11 mouse cellular contexts compared by ENCODE assay signal in genomic region chr12:53825898-53826605, GRCm38 (mm10).
DNase-seq lines count a peak whose midpoint lies in the region; ATAC-seq and TF ChIP-seq lines count a peak whose summit lies in the region.
"Had no signal": no experiment of that assay in that cellular context is flagged by ENCODE, and none has a peak within 500 bp of the region (broad histone marks: within the 10 kb centered on the region; RNA-seq: fewer than 3 reads in every experiment).

No protein-coding gene starts in this region.

- H3K4me1 ChIP-seq in hindbrain, embryonic 10.5 days (replicated peaks) = peaks cover 16% of the 10 kb centered on the region; the same call in 1 of the 2 replicates
- peaks cover 15% of the 10 kb centered on the region for H3K4me1 ChIP-seq in hindbrain, embryonic 12.5 days
- H3K4me1 ChIP-seq in midbrain, embryonic 16.5 days (ENCODE audit: control insufficient read depth, insufficient read depth, low read length) = peaks cover 14% of the 10 kb centered on the region
- H3K4me1 ChIP-seq in midbrain, embryonic 14.5 days (ENCODE audit: control insufficient read depth, insufficient read depth, low read length) = peaks cover 10% of the 10 kb centered on the region
- H3K4me1 ChIP-seq in forebrain, postnatal 0 days (ENCODE audit: insufficient read depth) = no peaks in the 10 kb centered on the region
- H3K4me1 ChIP-seq in stomach, postnatal 0 days (replicated peaks; ENCODE audit: control insufficient read depth, insufficient read depth) = no peaks in the 10 kb centered on the region

- H3K27me3 ChIP-seq in hindbrain, embryonic 10.5 days (ENCODE audit: insufficient read depth, poor library complexity, severe bottlenecking) = no peaks in the 10 kb centered on the region
- H3K27me3 ChIP-seq in hindbrain, embryonic 12.5 days = no peaks in the 10 kb centered on the region
- no peaks in the 10 kb centered on the region for H3K27me3 ChIP-seq in midbrain, embryonic 16.5 days (ENCODE audit: control insufficient read depth, insufficient read depth, low read depth, low read length)
- no peaks in the 10 kb centered on the region for H3K27me3 ChIP-seq in midbrain, embryonic 14.5 days (ENCODE audit: control insufficient read depth, insufficient read depth, low read length)
- no peaks in the 10 kb centered on the region for H3K27me3 ChIP-seq in forebrain, postnatal 0 days (ENCODE audit: insufficient read depth, low read length)
- no peaks in the 10 kb centered on the region for H3K27me3 ChIP-seq in stomach, postnatal 0 days (ENCODE audit: control insufficient read depth, insufficient read depth, low read length)
- H3K27me3 ChIP-seq: CH12.LX had no signal

- no peak for ATAC-seq in hindbrain, embryonic 12.5 days (ENCODE audit: low FRiP score)
- 0 out of 2 replicates have a peak, but pooled peaks have one; percentile 14 for ATAC-seq in midbrain, embryonic 16.5 days
- no peak for ATAC-seq in midbrain, embryonic 14.5 days (ENCODE audit: low FRiP score, low TSS enrichment)
- peak; percentile 67 for ATAC-seq in forebrain, postnatal 0 days
- no peak for ATAC-seq in stomach, postnatal 0 days (ENCODE audit: low FRiP score, low TSS enrichment)

- H3K9ac ChIP-seq in hindbrain, embryonic 12.5 days = no peak overlapping the region
- no peak overlapping the region for H3K9ac ChIP-seq in midbrain, embryonic 16.5 days (ENCODE audit: low read depth, low read length)
- no peak overlapping the region for H3K9ac ChIP-seq in midbrain, embryonic 14.5 days (replicated peaks; ENCODE audit: low read length)
- H3K9ac ChIP-seq in forebrain, postnatal 0 days = no peak overlapping the region
- H3K9ac ChIP-seq in stomach, postnatal 0 days (ENCODE audit: low read length) = no peak overlapping the region

- no peak overlapping the region for H3K4me3 ChIP-seq in hindbrain, embryonic 10.5 days
- no peak overlapping the region for H3K4me3 ChIP-seq in hindbrain, embryonic 12.5 days
- no peak overlapping the region for H3K4me3 ChIP-seq in midbrain, embryonic 16.5 days (ENCODE audit: low read depth, low read length)
- H3K4me3 ChIP-seq in midbrain, embryonic 14.5 days (replicated peaks; ENCODE audit: low read depth, low read length) = no peak overlapping the region
- no peak overlapping the region for H3K4me3 ChIP-seq in forebrain, postnatal 0 days (ENCODE audit: low read depth, low read length)
- no peak overlapping the region for H3K4me3 ChIP-seq in stomach, postnatal 0 days (ENCODE audit: low read depth, low read length)

- TF ChIP-seq EP300 in stomach, postnatal 0 days (optimal IDR thresholded peaks at IDR 0.05) = no peak

- WGBS in hindbrain, embryonic 10.5 days = 68% methylated on average over 12 of the region's 12 CpGs
- 57% methylated on average over 12 of the region's 12 CpGs for WGBS in hindbrain, embryonic 12.5 days
- WGBS in midbrain, embryonic 16.5 days = 48% methylated on average over 12 of the region's 12 CpGs
- 54% methylated on average over 12 of the region's 12 CpGs for WGBS in midbrain, embryonic 14.5 days
- 38% methylated on average over 12 of the region's 12 CpGs for WGBS in forebrain, postnatal 0 days
- 62% methylated on average over 12 of the region's 12 CpGs for WGBS in stomach, postnatal 0 days

- no peak for DNase-seq in hindbrain, embryonic 10.5 days (ENCODE audit: low spot score)
- DNase-seq in midbrain, embryonic 14.5 days = no peak
- DNase-seq in forebrain, postnatal 0 days = peak; percentile 22
- DNase-seq in stomach, postnatal 0 days (ENCODE audit: low spot score) = peak; percentile 2
- DNase-seq in right cerebral cortex, postnatal 14 days = no peak
- DNase-seq in left cerebral cortex, postnatal 36 days (ENCODE audit: low spot score in 2 of 2) = no peak
- DNase-seq: cerebellum, adult 18-20 months; liver had no signal

- H3K27ac ChIP-seq in hindbrain, embryonic 10.5 days = 0 out of 2 replicates have a peak overlapping the region, but pooled peaks have one; percentile 13
- no peak overlapping the region for H3K27ac ChIP-seq in hindbrain, embryonic 12.5 days
- no peak overlapping the region; the same call in 1 of the 2 replicates for H3K27ac ChIP-seq in midbrain, embryonic 16.5 days (ENCODE audit: low read length)
- H3K27ac ChIP-seq in midbrain, embryonic 14.5 days (replicated peaks; ENCODE audit: low read depth, low read length) = no peak overlapping the region
- H3K27ac ChIP-seq in forebrain, postnatal 0 days (ENCODE audit: low read depth, low read length) = no peak overlapping the region
- no peak overlapping the region for H3K27ac ChIP-seq in stomach, postnatal 0 days (replicated peaks)

- no peaks in the 10 kb centered on the region for H3K36me3 ChIP-seq in hindbrain, embryonic 10.5 days
- H3K36me3 ChIP-seq in hindbrain, embryonic 12.5 days = no peaks in the 10 kb centered on the region
- H3K36me3 ChIP-seq in midbrain, embryonic 16.5 days (ENCODE audit: control insufficient read depth, insufficient read depth, low read length) = no peaks in the 10 kb centered on the region
- H3K36me3 ChIP-seq in midbrain, embryonic 14.5 days (ENCODE audit: control insufficient read depth, insufficient read depth, low read length) = no peaks in the 10 kb centered on the region
- no peaks in the 10 kb centered on the region for H3K36me3 ChIP-seq in forebrain, postnatal 0 days (ENCODE audit: insufficient read depth)
- no peaks in the 10 kb centered on the region for H3K36me3 ChIP-seq in stomach, postnatal 0 days (ENCODE audit: control insufficient read depth, insufficient read depth, low read length)

- intact Hi-C loops in left cerebral cortex, postnatal 36 days (cut with DNase I) = no loop called here

- H3K9me3 ChIP-seq in hindbrain, embryonic 10.5 days = no peaks in the 10 kb centered on the region
- no peaks in the 10 kb centered on the region for H3K9me3 ChIP-seq in hindbrain, embryonic 12.5 days (replicated peaks)
- H3K9me3 ChIP-seq in midbrain, embryonic 16.5 days (replicated peaks; ENCODE audit: control insufficient read depth, low read length, poor library complexity, severe bottlenecking) = no peaks in the 10 kb centered on the region
- H3K9me3 ChIP-seq in midbrain, embryonic 14.5 days (ENCODE audit: control insufficient read depth, low read length) = no peaks in the 10 kb centered on the region
- H3K9me3 ChIP-seq in forebrain, postnatal 0 days (ENCODE audit: low read length) = no peaks in the 10 kb centered on the region
- no peaks in the 10 kb centered on the region for H3K9me3 ChIP-seq in stomach, postnatal 0 days (ENCODE audit: control insufficient read depth, low read length)

- no peak for TF ChIP-seq CTCF in forebrain, postnatal 0 days (IDR thresholded peaks at IDR 0.05; ENCODE audit: low read depth)
- TF ChIP-seq CTCF in stomach, postnatal 0 days (IDR thresholded peaks at IDR 0.05; ENCODE audit: low read depth) = no peak

- H3K4me2 ChIP-seq in hindbrain, embryonic 12.5 days (replicated peaks) = no peak overlapping the region
- H3K4me2 ChIP-seq in midbrain, embryonic 16.5 days (ENCODE audit: low read length) = no peak overlapping the region
- no peak overlapping the region for H3K4me2 ChIP-seq in midbrain, embryonic 14.5 days (ENCODE audit: low read length)
- no peak overlapping the region for H3K4me2 ChIP-seq in forebrain, postnatal 0 days (ENCODE audit: low read depth)
- no peak overlapping the region for H3K4me2 ChIP-seq in stomach, postnatal 0 days (replicated peaks; ENCODE audit: low read depth)

Comparison
In these comparisons a context has a peak if more than half of its experiments do, and no peak if none do; other contexts are left out.
1. ATAC-seq: peak in midbrain, embryonic 16.5 days (single experiment) and forebrain, postnatal 0 days (single experiment); none in hindbrain, embryonic 12.5 days (single experiment), midbrain, embryonic 14.5 days (single experiment) and stomach, postnatal 0 days (single experiment).
2. DNase-seq: peak in forebrain, postnatal 0 days (single experiment) and stomach, postnatal 0 days (single experiment); none in hindbrain, embryonic 10.5 days (single experiment), midbrain, embryonic 14.5 days (single experiment), right cerebral cortex, postnatal 14 days (single experiment) and left cerebral cortex, postnatal 36 days (0 of 2).